Mouse (Mus musculus) liver, postnatal 0 days (tissue): Measurements from ENCODE around the gene Ifna4. TPM values are rescaled to one million over a fixed set of nuclear protein-coding genes. Genes with fewer than 3 reads are reported as not detected.
A peak's percentile ranks its signal among the peaks of the same experiment; 100 is the strongest.
"Not testable (repeated sequence)": the region's sequence is repeated elsewhere in the genome, so short reads cannot be mapped to it uniquely, and the experiment has no call there.

Source experiments
- ATAC-seq: fragments of 200-750 bp; cut with Nextera tagmentation; 2 replicates; pipeline ENCODE4 v1.8.0; 2017; ENCODE audit warnings: mild to moderate bottlenecking, moderate library complexity
- DNase-seq: peaks from one replicate; pipeline ENCODE4 v3.0.0-alpha.2; 2016
- H3K27ac ChIP-seq: fragments of 300-500 bp; sonication (generic); 2 replicates; pipeline ENCODE4 v1.5.1; 2014; ENCODE audit warnings: antibody characterized with exemption, moderate library complexity, mild to moderate bottlenecking, low read depth
- H3K27me3 ChIP-seq: fragments of 300-500 bp; sonication (generic); 2 replicates; pipeline ENCODE4 v1.6.1; 2014; ENCODE audit warnings: low read length, control low read depth, mixed read lengths; ENCODE audit not compliant: insufficient read depth
- H3K36me3 ChIP-seq: fragments of 300-500 bp; sonication (generic); replicated peaks from 2 replicates; pipeline ENCODE4 v1.6.1; 2014; ENCODE audit warnings: mild to moderate bottlenecking, control low read depth, low read length, moderate library complexity, mixed read lengths; ENCODE audit not compliant: insufficient read depth
- H3K4me1 ChIP-seq: fragments of 300-500 bp; sonication (generic); 2 replicates; pipeline ENCODE4 v1.6.1; 2014; ENCODE audit warnings: antibody characterized with exemption, mild to moderate bottlenecking, control low read depth; ENCODE audit not compliant: insufficient read depth
- H3K4me2 ChIP-seq: fragments of 300-500 bp; sonication (generic); 2 replicates; pipeline ENCODE4 v1.6.1; 2014; ENCODE audit warnings: low read depth, mild to moderate bottlenecking, low read length, moderate library complexity, mixed read lengths
- H3K4me3 ChIP-seq: fragments of 300-500 bp; sonication (generic); 2 replicates; pipeline ENCODE4 v1.5.1; 2014; ENCODE audit warnings: low read depth, low read length
- H3K9ac ChIP-seq: fragments of 300-500 bp; sonication (generic); replicated peaks from 2 replicates; pipeline ENCODE4 v1.6.1; 2014; ENCODE audit warnings: mild to moderate bottlenecking, moderate library complexity
- H3K9me3 ChIP-seq: fragments of 300-500 bp; sonication (generic); 2 replicates; pipeline ENCODE4 v1.6.1; 2016; ENCODE audit warnings: mild to moderate bottlenecking, control low read depth, low read length, mixed read lengths
- CTCF ChIP-seq: sonication (generic); IDR thresholded peaks from 2 replicates; pipeline ENCODE4 v1.5.1; 2016; ENCODE audit warnings: antibody characterized with exemption, low read depth
- EP300 ChIP-seq: IDR thresholded peaks from 2 replicates; pipeline ENCODE4 v1.6.1; 2016; ENCODE audit warnings: antibody characterized with exemption, low read depth, mild to moderate bottlenecking
- WGBS: fragments of 180-500 bp; shearing (Covaris S2); extraction: QIAGEN DNeasy Blood & Tissue Kit; methylation state at CpG from one replicate; pipeline ENCODE4 v1.1.7; 2014; ENCODE audit not compliant: insufficient replicate concordance; 5-methylcytosine and 5-hydroxymethylcytosine counted together
- polyA plus RNA-seq: library from polyadenylated mRNA; unstranded; fragments of >200 nt; fragmentation: Nextera tagmentation; extraction: Ambion mirVana; gene quantifications from 2 replicates; pipeline ENCODE4 v1.2.1, GENCODE M21; 2015

The Ifna4 gene
- polyA plus RNA-seq, 1 experiment from 2014 or later: not detected

GRCm38 (mm10) chr4:88815928-88816327 is 25.7 kb upstream of the Ifna4 start, which contains the start of gene Ifna7:
TSS of gene Ifna7 (plus strand) at chr4:88816228.
- no peak within 1 kb of the TSS for H3K4me2 ChIP-seq
- no peaks in the 10 kb centered on the region for H3K9me3 ChIP-seq
- no peaks in the 10 kb centered on the region for H3K27me3 ChIP-seq
- WGBS: 53% methylated on average over 3 of the region's 3 CpGs
- H3K4me3 ChIP-seq: no peak within 1 kb of the TSS
- H3K36me3 ChIP-seq: no peaks in the 10 kb centered on the region
- ATAC-seq (no peak), DNase-seq (no peak)
- H3K9ac ChIP-seq: no peak within 1 kb of the TSS
- TF ChIP-seq EP300 (no peak), CTCF (no peak)
- H3K4me1 ChIP-seq: no peaks in the 10 kb centered on the region
- H3K27ac ChIP-seq: no peak within 1 kb of the TSS

- Histone ChIP-seq H3K27ac (no peak within 1 kb of the TSS), H3K4me3 (no peak within 1 kb of the TSS), H3K9ac (no peak within 1 kb of the TSS), H3K4me2 (no peak within 1 kb of the TSS), H3K4me1 (no peaks in the 10 kb centered on the region), H3K36me3 (no peaks in the 10 kb centered on the region), H3K27me3 (no peaks in the 10 kb centered on the region), H3K9me3 (no peaks in the 10 kb centered on the region)
- DNase-seq (no peak), ATAC-seq (no peak)
- TF ChIP-seq EP300: no peak
- 60% methylated on average over 1 of the region's 1 CpGs for WGBS
Measured at GRCm38 (mm10) chr4:88819659-88820058, 22.0 kb upstream of the Ifna4 start, which contains the start of gene Ifna11. TSS of gene Ifna11 (plus strand) at chr4:88819959.

GRCm38 (mm10) chr4:88822995-88823394 is 18.7 kb upstream of the Ifna4 start:
- no peak for ATAC-seq
- TF ChIP-seq CTCF (peak; percentile 53), EP300 (no peak)
- Histone ChIP-seq H3K4me1 (no peaks in the 10 kb centered on the region), H3K9me3 (no peaks in the 10 kb centered on the region), H3K4me3 (no peak overlapping the region), H3K4me2 (no peak overlapping the region), H3K27ac (no peak overlapping the region), H3K36me3 (no peaks in the 10 kb centered on the region), H3K9ac (no peak overlapping the region), H3K27me3 (no peaks in the 10 kb centered on the region)
- 23% methylated on average over 4 of the region's 4 CpGs for WGBS
- no peak for DNase-seq

- not testable (repeated sequence) for DNase-seq, H3K4me1 ChIP-seq, ATAC-seq, H3K27me3 ChIP-seq, H3K4me3 ChIP-seq, H3K9me3 ChIP-seq, H3K9ac ChIP-seq, H3K27ac ChIP-seq, H3K36me3 ChIP-seq, H3K4me2 ChIP-seq
Measured at GRCm38 (mm10) chr4:88827116-88827515, 14.5 kb upstream of the Ifna4 start, which contains the start of gene Ifna6. TSS of gene Ifna6 (plus strand) at chr4:88827416.

GRCm38 (mm10) chr4:88830523-88830922 is 11.1 kb upstream of the Ifna4 start:
- H3K36me3 ChIP-seq: no peaks in the 10 kb centered on the region
- H3K27ac ChIP-seq: no peak overlapping the region
- no peaks in the 10 kb centered on the region for H3K9me3 ChIP-seq
- H3K9ac ChIP-seq: no peak overlapping the region
- H3K4me3 ChIP-seq: no peak overlapping the region
- TF ChIP-seq CTCF: peak; percentile 44
- no peak for TF ChIP-seq EP300
- H3K27me3 ChIP-seq: no peaks in the 10 kb centered on the region
- DNase-seq (no peak), ATAC-seq (no peak)
- no peaks in the 10 kb centered on the region for H3K4me1 ChIP-seq
- H3K4me2 ChIP-seq: no peak overlapping the region
- WGBS: 24% methylated on average over 4 of the region's 4 CpGs

GRCm38 (mm10) chr4:88835225-88835624 is 6.4 kb upstream of the Ifna4 start, which contains the start of gene Ifna5:
TSS of gene Ifna5 (plus strand) at chr4:88835525.
- H3K27ac ChIP-seq, H3K27me3 ChIP-seq, H3K4me1 ChIP-seq, H3K9me3 ChIP-seq, H3K4me3 ChIP-seq, H3K36me3 ChIP-seq, H3K9ac ChIP-seq, ATAC-seq, H3K4me2 ChIP-seq, DNase-seq: not testable (repeated sequence)
- 75% methylated on average over 1 of the region's 1 CpGs for WGBS

- no peak overlapping the region for H3K27ac ChIP-seq
- no peaks in the 10 kb centered on the region for H3K27me3 ChIP-seq
- no peaks in the 10 kb centered on the region for H3K36me3 ChIP-seq
- ATAC-seq (no peak), DNase-seq (no peak)
- no peak overlapping the region for H3K4me2 ChIP-seq
- TF ChIP-seq CTCF (peak; percentile 51), EP300 (no peak)
- no peaks in the 10 kb centered on the region for H3K9me3 ChIP-seq
- no peak overlapping the region for H3K9ac ChIP-seq
- no peaks in the 10 kb centered on the region for H3K4me1 ChIP-seq
- H3K4me3 ChIP-seq: no peak overlapping the region
- WGBS: 28% methylated on average over 3 of the region's 3 CpGs
Measured at GRCm38 (mm10) chr4:88838828-88839227, 2.8 kb upstream of the Ifna4 start.
